Mouse (Mus musculus) liver, postnatal 0 days (tissue): ENCODE measurements at regions not wholly inside any gene's neighbourhood (a gene's known extent, or its start where the extent isn't known, plus 50 kb on each side); places are given as distances from the start of the nearest gene placed in this dataset.

Experiments
- CTCF ChIP-seq: sonication (generic); IDR thresholded peaks from 2 replicates; pipeline ENCODE4 v1.5.1; 2016; ENCODE audit warnings: antibody characterized with exemption, low read depth
- EP300 ChIP-seq: IDR thresholded peaks from 2 replicates; pipeline ENCODE4 v1.6.1; 2016; ENCODE audit warnings: antibody characterized with exemption, low read depth, mild to moderate bottlenecking

- TF ChIP-seq CTCF (no peak), EP300 (no peak)
Observed at GRCm38 (mm10) chrX:11671805-11672204, 344.2 kb downstream of the H2al1j start.
